Mouse (Mus musculus) MEL (cell line): ENCODE measurements at regions not wholly inside any gene's neighbourhood (a gene's known extent, or its start where the extent isn't known, plus 50 kb on each side); places are given as distances from the start of the nearest gene placed in this dataset.

Experiments used
- CHD2 ChIP-seq: IDR thresholded peaks from 2 replicates; pipeline ENCODE4 v1.6.1; 2011; ENCODE audit warnings: low read length, improper control_type of control experiment
- CTCF ChIP-seq, 3 experiments: IDR thresholded peaks in 2 of 3; conservative IDR thresholded peaks in 1 of 3; 2 replicates each; pipeline ENCODE4 v1.5.1; 2011 to 2012; ENCODE audit warnings: low read length in 3 of 3, low read depth in 2 of 3, mild to moderate bottlenecking in 2 of 3, improper control_type of control experiment in 1 of 3, inconsistent platforms in 1 of 3, mixed read lengths in 1 of 3, moderate library complexity in 1 of 3; ENCODE audit not compliant: control insufficient read depth in 1 of 3, insufficient read depth in 1 of 3, poor library complexity in 1 of 3, severe bottlenecking in 1 of 3
- E2F4 ChIP-seq: IDR thresholded peaks from 2 replicates; pipeline ENCODE4 v1.6.1; 2011; ENCODE audit warnings: low read depth, low read length, improper control_type of control experiment, borderline replicate concordance
- EP300 ChIP-seq, 2 experiments: IDR thresholded peaks; 2 replicates each; pipeline ENCODE4 v1.6.1; 2011; ENCODE audit warnings: improper control_type of control experiment in 2 of 2, low read length in 2 of 2, low read depth in 1 of 2, mild to moderate bottlenecking in 1 of 2
- GATA1 ChIP-seq: IDR thresholded peaks from 2 replicates; pipeline ENCODE4 v1.6.1; 2011; ENCODE audit warnings: low read depth, low read length, improper control_type of control experiment
- MAZ ChIP-seq: IDR thresholded peaks from 2 replicates; pipeline ENCODE4 v1.6.1; 2012; ENCODE audit warnings: low read depth, mild to moderate bottlenecking, inconsistent platforms, low read length, improper control_type of control experiment
- MYC ChIP-seq: IDR thresholded peaks from 2 replicates; pipeline ENCODE4 v1.6.1; 2011; ENCODE audit warnings: low read depth, mild to moderate bottlenecking, low read length, improper control_type of control experiment, moderate library complexity
- NRF1 ChIP-seq: IDR thresholded peaks from 2 replicates; pipeline ENCODE4 v1.6.1; 2014; ENCODE audit warnings: low read depth, mild to moderate bottlenecking, inconsistent platforms, low read length, improper control_type of control experiment, moderate library complexity; ENCODE audit not compliant: poor library complexity, insufficient read depth, severe bottlenecking
- POLR2A ChIP-seq, 2 experiments: IDR thresholded peaks; 2 replicates each; pipeline ENCODE4 v1.6.1; 2011 to 2012; ENCODE audit warnings: low read length in 2 of 2, mild to moderate bottlenecking in 2 of 2, control low read depth in 1 of 2, improper control_type of control experiment in 1 of 2, low read depth in 1 of 2, moderate library complexity in 1 of 2; ENCODE audit not compliant: control insufficient read depth in 1 of 2, insufficient read depth in 1 of 2, poor library complexity in 1 of 2
- SMC3 ChIP-seq: IDR thresholded peaks from 2 replicates; pipeline ENCODE4 v1.6.1; 2011; ENCODE audit warnings: low read depth, low read length, improper control_type of control experiment
- TAL1 ChIP-seq: IDR thresholded peaks from 2 replicates; pipeline ENCODE4 v1.6.1; 2012; ENCODE audit warnings: mild to moderate bottlenecking, inconsistent platforms, low read length, moderate library complexity, mixed read lengths
- UBTF ChIP-seq: IDR thresholded peaks from 2 replicates; pipeline ENCODE4 v1.6.1; 2012; ENCODE audit warnings: low read depth, mild to moderate bottlenecking, inconsistent platforms, low read length, improper control_type of control experiment, moderate library complexity, borderline replicate concordance; ENCODE audit not compliant: insufficient read depth

GRCm38 (mm10) chr6:11305979-11306534 lies 601.2 kb downstream of the Ndufa4 start:
- TF ChIP-seq NRF1, result no peak
- TF ChIP-seq CTCF (IDR thresholded peaks at IDR 0.05 in 2 of 3, conservative IDR thresholded peaks at IDR 0.05 in 1 of 3; ENCODE audit: control insufficient read depth in 1 of 3, insufficient read depth in 1 of 3, low read depth in 2 of 3, low read length in 3 of 3, poor library complexity in 1 of 3, severe bottlenecking in 1 of 3), result no peak
- no peak for TF ChIP-seq EP300 (IDR thresholded peaks at IDR 0.05; ENCODE audit: low read depth in 1 of 2, low read length in 2 of 2)
- TF ChIP-seq TAL1, result no peak
- TF ChIP-seq POLR2A (IDR thresholded peaks at IDR 0.05; ENCODE audit: control insufficient read depth in 1 of 2, insufficient read depth in 1 of 2, low read depth in 1 of 2, low read length in 2 of 2, poor library complexity in 1 of 2), result no peak
- TF ChIP-seq CHD2, result no peak
- TF ChIP-seq MAZ, result no peak
- TF ChIP-seq GATA1, result no peak
- TF ChIP-seq E2F4, result no peak
- no peak for TF ChIP-seq UBTF
- no peak for TF ChIP-seq MYC
- no peak for TF ChIP-seq SMC3
